Mouse (Mus musculus): ENCODE data around the gene Cops9. TPM values are rescaled to one million over a fixed set of nuclear protein-coding genes. Genes with fewer than 3 reads are reported as not detected.
A peak's percentile ranks its signal among the peaks of the same experiment; 100 is the strongest.

The Cops9 gene
- 100 to 1,000 TPM; 348 to 366 TPM for total RNA-seq (2021)
- long read RNA-seq, experiment 1, transcript Cops9-201 (3 exons, 438 nt) = major isoform, 15 of 15 reads
- long read RNA-seq, experiment 1, partial matches to known transcripts = 0 of 15 reads
- long read RNA-seq, experiment 1, other reads (novel, unspliced or antisense) = 0 of 15 reads
- long read RNA-seq, experiment 2, transcript Cops9-201 (3 exons, 438 nt) = major isoform, 127 of 132 reads
- long read RNA-seq, experiment 2, partial matches to known transcripts = 2 of 132 reads
- long read RNA-seq, experiment 2, other reads (novel, unspliced or antisense) = 1 of 132 reads

GRCm38 (mm10) chr1:92641514-92642272 is at the start of gene Cops9:
Gene Cops9 (minus strand): TSS chr1:92641985.
- DNase-seq (ENCODE audit: low spot score in 2 of 2) = peak; percentile 84 to 88

- no peak for DNase-seq (ENCODE audit: low spot score in 2 of 2)
Measured at GRCm38 (mm10) chr1:92691166-92691844, 49.5 kb upstream of the Cops9 start.

- DNase-seq (ENCODE audit: low spot score in 2 of 2) = no peak
Measured at GRCm38 (mm10) chr1:92686994-92687393, 45.2 kb upstream of the Cops9 start.

GRCm38 (mm10) chr1:92683151-92683550 is 41.4 kb upstream of the Cops9 start:
- DNase-seq (ENCODE audit: low spot score in 2 of 2) = peak in 1 of 2 experiments; percentile 18

GRCm38 (mm10) chr1:92680668-92681603 is 39.2 kb upstream of the Cops9 start:
- no peak for DNase-seq (ENCODE audit: low spot score in 2 of 2)

GRCm38 (mm10) chr1:92678757-92679156 is 37.0 kb upstream of the Cops9 start:
- no peak for DNase-seq (ENCODE audit: low spot score in 2 of 2)

- no peak for DNase-seq (ENCODE audit: low spot score in 2 of 2)
Measured at GRCm38 (mm10) chr1:92676676-92676975, 34.8 kb upstream of the Cops9 start.

GRCm38 (mm10) chr1:92675932-92676675 is 34.3 kb upstream of the Cops9 start:
- DNase-seq (ENCODE audit: low spot score in 2 of 2) = no peak

- no peak for DNase-seq (ENCODE audit: low spot score in 2 of 2)
Measured at GRCm38 (mm10) chr1:92673258-92673782, 31.5 kb upstream of the Cops9 start.

GRCm38 (mm10) chr1:92671326-92671725 is 29.5 kb upstream of the Cops9 start:
- no peak for DNase-seq (ENCODE audit: low spot score in 2 of 2)

- no peak for DNase-seq (ENCODE audit: low spot score in 2 of 2)
Measured at GRCm38 (mm10) chr1:92669430-92669829, 27.6 kb upstream of the Cops9 start.

GRCm38 (mm10) chr1:92667106-92667505 is 25.3 kb upstream of the Cops9 start:
- DNase-seq (ENCODE audit: low spot score in 2 of 2) = no peak

GRCm38 (mm10) chr1:92659392-92659791 is 17.6 kb upstream of the Cops9 start:
- no peak for DNase-seq (ENCODE audit: low spot score in 2 of 2)

- DNase-seq (ENCODE audit: low spot score in 2 of 2) = peak in 1 of 2 experiments; percentile 38
Measured at GRCm38 (mm10) chr1:92657025-92657820, 15.4 kb upstream of the Cops9 start.

GRCm38 (mm10) chr1:92654676-92655075 is 12.9 kb upstream of the Cops9 start:
- no peak for DNase-seq (ENCODE audit: low spot score in 2 of 2)

GRCm38 (mm10) chr1:92653179-92653578 is 11.4 kb upstream of the Cops9 start:
- DNase-seq (ENCODE audit: low spot score in 2 of 2) = no peak

GRCm38 (mm10) chr1:92651467-92651866 is 9.7 kb upstream of the Cops9 start:
- DNase-seq (ENCODE audit: low spot score in 2 of 2) = no peak

GRCm38 (mm10) chr1:92648673-92649072 is 6.9 kb upstream of the Cops9 start, which contains the start of gene Otos:
Gene Otos (minus strand): TSS chr1:92648841.
- peak; percentile 64 to 72 for DNase-seq (ENCODE audit: low spot score in 2 of 2)

GRCm38 (mm10) chr1:92648197-92648596 is 6.4 kb upstream of the Cops9 start:
- peak in 1 of 2 experiments; percentile 18 for DNase-seq (ENCODE audit: low spot score in 2 of 2)

Data from adrenal gland, adult 18-20 months (tissue).